Mouse (Mus musculus): ENCODE data around the gene Shb.
"Not testable (repeated sequence)": the region's sequence is repeated elsewhere in the genome, so short reads cannot be mapped to it uniquely, and the experiment has no call there.

DNA sequence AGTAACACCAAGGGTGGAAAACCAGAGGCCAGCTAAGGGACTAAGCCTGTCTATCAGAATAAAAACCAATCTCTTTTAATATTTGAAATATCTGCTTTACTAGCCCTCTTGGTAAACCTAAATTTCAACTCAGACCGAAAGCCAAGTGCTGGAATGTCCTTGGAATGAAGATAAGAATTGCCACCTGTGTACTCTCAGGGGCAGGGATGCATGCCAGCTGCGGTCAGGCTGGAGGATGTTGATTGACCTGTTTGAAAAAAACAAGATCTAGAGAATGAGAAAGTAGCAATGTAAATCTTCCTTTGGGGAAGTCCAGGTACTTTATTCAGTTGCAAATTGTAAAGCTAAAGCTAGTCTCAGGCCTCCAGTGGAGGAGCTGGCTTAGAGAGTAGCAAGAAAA, 150.1 kb downstream of the Shb start:
- TF ChIP-seq CTCF (IDR thresholded peaks at IDR 0.05; ENCODE audit: low read depth); EP300 (optimal IDR thresholded peaks at IDR 0.05): not testable (repeated sequence)

Data from stomach, postnatal 0 days (tissue).